ENCODE assay signal across 8 mouse cellular contexts in genomic region chr15:77843046-77843445, GRCm38 (mm10). TPM values are rescaled to one million over a fixed set of nuclear protein-coding genes. Genes with fewer than 3 reads are reported as not detected.
DNase-seq lines count a peak whose midpoint lies in the region; ATAC-seq lines count a peak whose summit lies in the region.

No protein-coding gene starts in this region.

- no peak overlapping the region for H3K27ac ChIP-seq in neural tube, embryonic 12.5 days
- peak overlapping the region; percentile 93; the same call in 1 of the 2 replicates for H3K27ac ChIP-seq in liver, embryonic 12.5 days

- H3K9me3 ChIP-seq in erythroblast, embryonic 14.5 days (ENCODE audit: control insufficient read depth, low read length) = no peaks in the 10 kb centered on the region
- H3K9me3 ChIP-seq in neural tube, embryonic 12.5 days = no peaks in the 10 kb centered on the region
- H3K9me3 ChIP-seq in liver, embryonic 12.5 days (replicated peaks) = no peaks in the 10 kb centered on the region

- ATAC-seq in erythroblast, adult 5-6 weeks (replicated peaks; ENCODE audit: low FRiP score, poor library complexity, severe bottlenecking) = no peak
- ATAC-seq in neural tube, embryonic 12.5 days (ENCODE audit: low FRiP score, low read depth) = no peak
- no peak for ATAC-seq in liver, embryonic 12.5 days

- no peak overlapping the region for H3K9ac ChIP-seq in neural tube, embryonic 12.5 days
- H3K9ac ChIP-seq in liver, embryonic 12.5 days = peak overlapping the region; percentile 65

- 35% methylated on average over 2 of the region's 2 CpGs for WGBS in neural tube, embryonic 12.5 days
- WGBS in liver, embryonic 12.5 days (ENCODE audit: insufficient replicate concordance) = 43% methylated on average over 2 of the region's 2 CpGs

- H3K4me3 ChIP-seq in erythroblast, embryonic 14.5 days (replicated peaks) = peak overlapping the region; percentile 74
- H3K4me3 ChIP-seq in neural tube, embryonic 12.5 days = no peak overlapping the region
- H3K4me3 ChIP-seq in liver, embryonic 12.5 days = peak overlapping the region; percentile 89

- H3K4me2 ChIP-seq in neural tube, embryonic 12.5 days (replicated peaks) = peak overlapping the region; percentile 93
- peak overlapping the region; percentile 98 for H3K4me2 ChIP-seq in liver, embryonic 12.5 days

- peaks cover 10% of the 10 kb centered on the region for H3K36me3 ChIP-seq in erythroblast, embryonic 14.5 days (ENCODE audit: control insufficient read depth)
- no peaks in the 10 kb centered on the region for H3K36me3 ChIP-seq in neural tube, embryonic 12.5 days
- no peaks in the 10 kb centered on the region for H3K36me3 ChIP-seq in liver, embryonic 12.5 days

- no peak for DNase-seq in neural tube, embryonic 10.5 days (ENCODE audit: extremely low spot score, low spot score)
- no peak for DNase-seq in adrenal gland, adult (ENCODE audit: inconsistent age in 2 of 2, low spot score in 1 of 2)
- DNase-seq in thymus, postnatal 36 days = no peak
- DNase-seq in right cerebral cortex, postnatal 10 days (ENCODE audit: low spot score in 2 of 2) = no peak

- no peaks in the 10 kb centered on the region; the same call in 1 of the 2 replicates for H3K27me3 ChIP-seq in erythroblast, embryonic 14.5 days (ENCODE audit: control insufficient read depth)
- H3K27me3 ChIP-seq in neural tube, embryonic 12.5 days (replicated peaks) = no peaks in the 10 kb centered on the region
- no peaks in the 10 kb centered on the region for H3K27me3 ChIP-seq in liver, embryonic 12.5 days (replicated peaks)

- H3K4me1 ChIP-seq in erythroblast, embryonic 14.5 days (ENCODE audit: control insufficient read depth) = peaks cover 62% of the 10 kb centered on the region
- H3K4me1 ChIP-seq in neural tube, embryonic 12.5 days = peaks cover 26% of the 10 kb centered on the region
- H3K4me1 ChIP-seq in liver, embryonic 12.5 days = peaks cover 63% of the 10 kb centered on the region

RNA-seq across cellular contexts. Expression of gene Myh9, which starts 1.1 kb away (rescaled TPM):
- polyA plus RNA-seq in erythroblast, embryonic 14.5 days (2012) = 10.4 and 10.9 TPM in 2 replicates
- total RNA-seq in erythroblast, adult 5-6 weeks (2015; ENCODE audit: low replicate concordance) = 105 and 110 TPM in 2 replicates
- total RNA-seq in erythroblast, adult 5-6 weeks (2017; ENCODE audit: low replicate concordance) = 158 and 246 TPM in 2 replicates
- polyA plus RNA-seq in neural tube, embryonic 12.5 days (2016; fragmentation: Nextera tagmentation; extraction: Ambion mirVana) = 20.9 and 21.0 TPM in 2 replicates
- 32.5 and 34.2 TPM in 2 replicates for polyA plus RNA-seq in liver, embryonic 12.5 days (2016; fragmentation: Nextera tagmentation; extraction: Ambion mirVana)
